Mouse (Mus musculus) neutrophil, adult 83 days (primary cell): Measurements from ENCODE around the gene Dyrk3. TPM values are rescaled to one million over a fixed set of nuclear protein-coding genes. Genes with fewer than 3 reads are reported as not detected.

ENCODE experiments used
- total RNA-seq, 2 experiments: library from RNA; stranded (reverse); gene quantifications; one replicate each; pipeline ENCODE4 v1.2.4; 2023

Dyrk3 gene
- total RNA-seq: 1 to 10 TPM; 6.7 to 9.8 TPM

DNA sequence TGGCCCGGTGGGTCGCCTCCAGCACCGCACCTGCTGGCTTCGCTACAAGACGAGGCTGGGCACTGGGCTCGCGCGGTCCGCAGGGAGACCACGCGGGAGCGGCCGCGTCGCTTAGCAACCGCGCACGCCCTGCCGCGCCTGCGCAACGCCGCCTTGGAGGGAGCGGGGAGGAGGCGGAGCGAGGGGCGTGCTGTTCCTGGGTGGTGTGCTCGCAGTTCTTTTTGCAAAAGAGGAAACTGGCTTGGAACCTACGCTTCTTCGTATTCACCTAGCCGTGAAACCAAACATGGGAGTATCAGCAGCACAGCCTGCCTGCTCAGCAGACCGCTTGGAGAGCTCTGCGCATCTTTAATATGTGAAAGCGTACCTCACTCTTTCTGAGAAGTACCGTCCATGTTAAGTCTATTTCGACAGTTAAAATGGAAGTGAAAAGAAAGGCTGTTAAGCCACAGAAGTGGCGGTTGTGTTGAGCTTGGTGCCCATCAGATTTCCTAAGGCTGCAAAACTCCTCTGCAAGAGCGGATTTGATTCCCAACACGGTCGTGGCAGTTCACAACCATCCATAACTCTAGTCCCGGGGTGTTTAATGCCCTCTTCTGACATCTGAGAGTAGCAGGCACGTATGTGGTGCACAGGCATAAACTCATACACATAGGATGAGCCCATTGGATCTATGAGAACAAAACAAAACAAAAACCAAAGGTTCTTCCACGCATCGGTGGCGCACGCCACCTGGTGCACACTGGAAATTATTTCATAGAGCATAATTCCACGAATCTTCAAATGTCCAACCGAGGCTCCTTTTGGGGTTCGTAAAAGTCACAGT, at the start of gene Dyrk3:
Gene Dyrk3, minus strand, starts transcription at position 150 of the 826 bp plus-strand sequence.

DNA sequence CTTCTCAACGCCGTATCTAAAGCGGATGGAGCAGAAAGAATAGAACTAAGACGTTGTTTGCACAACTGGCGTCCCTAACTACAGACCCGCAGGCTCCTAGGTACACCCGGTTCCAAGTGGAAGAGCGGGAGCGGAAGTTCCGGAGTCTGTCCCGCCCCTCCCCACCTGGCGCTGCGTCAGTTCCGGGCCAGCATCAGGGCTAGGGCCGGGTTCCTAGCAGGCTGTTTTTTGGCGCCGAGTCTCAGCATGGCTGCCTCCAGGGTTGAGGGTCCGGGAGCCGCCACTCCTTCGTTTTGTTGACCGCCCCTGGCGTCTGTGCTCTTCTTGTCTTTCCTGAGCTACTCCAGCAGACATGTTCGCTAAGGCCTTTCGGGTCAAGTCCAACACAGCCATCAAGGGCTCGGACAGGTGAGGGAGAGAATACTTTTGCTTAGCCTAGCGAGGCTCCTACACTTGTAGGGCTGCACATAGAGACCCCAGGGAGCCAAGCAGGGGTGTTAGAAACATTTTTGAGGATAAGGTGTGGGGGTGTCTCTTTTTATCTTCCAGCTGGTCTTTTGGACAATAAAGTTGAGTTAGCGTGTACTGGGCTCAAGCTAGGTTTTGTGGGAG, 15.0 kb upstream of the Dyrk3 start, which contains the start of gene Eif2d:
Gene Eif2d, plus strand, starts transcription at position 164 of the 612 bp plus-strand sequence.

DNA sequence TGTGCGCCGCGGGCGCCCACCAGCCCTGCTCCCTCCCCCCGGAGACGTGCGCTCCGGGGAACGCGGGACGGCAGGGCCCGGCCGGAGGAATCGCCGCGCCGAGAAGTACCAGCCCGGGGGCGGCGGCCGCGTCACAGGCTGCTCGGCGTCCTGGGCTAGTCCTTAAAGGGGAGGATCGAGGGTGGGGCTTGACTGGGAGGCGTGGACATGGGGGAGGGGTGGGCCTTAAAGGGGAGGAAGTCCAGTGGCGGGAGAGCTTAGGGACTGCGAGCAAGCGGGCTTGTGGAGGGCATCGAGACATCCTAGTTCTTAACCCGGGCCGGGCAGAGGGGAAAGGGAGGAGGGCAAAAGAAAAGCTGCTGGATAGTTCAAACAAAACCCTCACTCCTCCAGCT, 40.4 kb downstream of the Dyrk3 start, which contains the start of gene Mapkapk2:
Gene Mapkapk2, minus strand, starts transcription at position 127 of the 395 bp plus-strand sequence.

Other genes starting within 250 kb of the Dyrk3 start
- not detected for gene Il20, start 226.9 kb downstream of the Dyrk3 start, total RNA-seq
- not detected for gene Il19, start 198.2 kb downstream of the Dyrk3 start, total RNA-seq
- gene Il10, start 118.5 kb downstream of the Dyrk3 start, total RNA-seq: not detected
- gene Mapkapk2, start 40.5 kb downstream of the Dyrk3 start, total RNA-seq: 100 to 1,000 TPM; 194 to 213 TPM
- 10 to 100 TPM; 19.7 to 21.7 TPM for gene Eif2d, start 14.8 kb upstream of the Dyrk3 start, total RNA-seq
- gene Rassf5, start 106.9 kb upstream of the Dyrk3 start, total RNA-seq: 100 to 1,000 TPM; 110 to 140 TPM
- 10 to 100 TPM; 56.7 to 57.8 TPM for gene Ikbke, start 141.3 kb upstream of the Dyrk3 start, total RNA-seq